Mouse (Mus musculus) induced T-regulatory cell, adult 2 months (primary cell): ENCODE data around the gene Olfr556.
A peak's percentile ranks its signal among the peaks of the same experiment; 100 is the strongest.
"Not testable (repeated sequence)": the region's sequence is repeated elsewhere in the genome, so short reads cannot be mapped to it uniquely, and the experiment has no call there.

ENCODE experiments used
- DNase-seq: peaks from one replicate; pipeline ENCODE4 v3.0.0-alpha.2; 2012; ENCODE audit warnings: low read depth

Gene Olfr556

GRCm38 (mm10) chr7:102664599-102664998 is at the start of gene Olfr556:
Olfr556 (plus strand) TSS chr7:102664899.
- DNase-seq = no peak

- no peak for DNase-seq
Observed at GRCm38 (mm10) chr7:102618118-102618517, 46.6 kb upstream of the Olfr556 start, which contains the start of gene Olfr553. Olfr553 (minus strand) TSS chr7:102618218.

DNA sequence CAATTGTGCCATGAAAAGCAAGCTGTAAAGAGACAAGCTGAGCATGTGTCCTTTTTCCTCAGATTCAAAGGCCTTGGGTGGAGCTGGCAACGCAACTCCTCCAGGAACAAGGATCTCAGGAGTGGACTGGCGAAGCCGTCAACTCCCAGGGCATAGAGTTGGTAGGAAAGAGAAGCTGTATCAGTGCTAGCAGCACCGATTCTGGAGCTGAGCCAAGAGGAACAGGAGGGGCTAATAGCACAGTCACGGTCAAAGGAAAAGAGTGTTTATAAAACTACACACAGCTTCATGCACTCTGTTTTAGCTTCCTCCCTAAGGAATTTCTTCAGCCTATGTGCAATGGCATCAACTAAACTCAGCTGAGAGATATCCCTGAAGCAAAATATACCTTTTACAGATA is 45.1 kb upstream of the Olfr556 start:
- DNase-seq = no peak

DNA sequence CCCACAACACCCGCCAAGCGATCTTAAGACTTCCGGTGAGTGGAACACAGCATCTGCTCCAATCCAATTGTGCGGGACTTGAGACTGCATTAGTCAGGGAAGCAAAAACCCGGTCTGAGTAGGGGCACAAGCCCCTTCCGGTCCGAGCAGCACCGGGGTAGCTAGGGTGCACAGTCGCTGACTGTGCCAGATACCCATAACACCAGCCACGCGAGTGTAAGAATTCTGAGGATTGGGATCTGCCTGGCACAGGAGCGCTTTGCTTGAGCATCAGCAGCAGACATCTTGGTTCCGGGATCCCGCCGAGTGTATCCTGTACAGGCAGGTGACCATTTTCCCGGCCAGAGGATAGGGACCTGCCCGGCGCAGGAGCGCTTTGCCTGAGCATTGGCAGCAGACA is 44.3 kb upstream of the Olfr556 start:
- not testable (repeated sequence) for DNase-seq

DNA sequence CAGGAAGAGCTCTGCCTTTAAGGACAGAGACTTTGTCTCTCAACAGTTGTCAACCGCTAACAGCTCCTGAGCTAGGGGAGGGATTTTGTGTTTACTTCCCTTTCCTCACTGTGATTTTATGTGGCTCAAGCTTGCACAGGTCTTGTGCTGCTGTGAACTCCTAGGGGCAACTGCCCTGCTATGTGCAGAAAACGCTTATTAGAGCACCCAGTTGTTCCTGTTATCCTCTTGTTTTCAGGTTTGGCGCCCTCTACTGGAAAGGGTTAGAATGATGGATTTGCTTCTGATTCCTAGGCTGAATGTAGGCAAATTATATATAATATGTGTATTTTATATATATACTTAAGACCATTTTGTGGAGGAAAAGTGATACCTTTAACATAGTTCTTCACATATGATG is 28.0 kb upstream of the Olfr556 start:
- DNase-seq = peak; percentile 85

GRCm38 (mm10) chr7:102638132-102638531 is 26.6 kb upstream of the Olfr556 start, which contains the start of gene Olfr554:
Olfr554 (plus strand) TSS chr7:102638432.
- DNase-seq = no peak

- not testable (repeated sequence) for DNase-seq
Observed at GRCm38 (mm10) chr7:102644945-102645344, 19.8 kb upstream of the Olfr556 start.

- no peak for DNase-seq
Observed at GRCm38 (mm10) chr7:102658523-102658922, 6.2 kb upstream of the Olfr556 start, which contains the start of gene Olfr555. Olfr555 (plus strand) TSS chr7:102658823.

- DNase-seq = peak; percentile 31
Observed at GRCm38 (mm10) chr7:102665378-102665777, 679 bp downstream of the Olfr556 start.

GRCm38 (mm10) chr7:102676225-102676624 is 11.5 kb downstream of the Olfr556 start:
- no peak for DNase-seq

- no peak for DNase-seq
Observed at GRCm38 (mm10) chr7:102681916-102682315, 17.2 kb downstream of the Olfr556 start.

DNA sequence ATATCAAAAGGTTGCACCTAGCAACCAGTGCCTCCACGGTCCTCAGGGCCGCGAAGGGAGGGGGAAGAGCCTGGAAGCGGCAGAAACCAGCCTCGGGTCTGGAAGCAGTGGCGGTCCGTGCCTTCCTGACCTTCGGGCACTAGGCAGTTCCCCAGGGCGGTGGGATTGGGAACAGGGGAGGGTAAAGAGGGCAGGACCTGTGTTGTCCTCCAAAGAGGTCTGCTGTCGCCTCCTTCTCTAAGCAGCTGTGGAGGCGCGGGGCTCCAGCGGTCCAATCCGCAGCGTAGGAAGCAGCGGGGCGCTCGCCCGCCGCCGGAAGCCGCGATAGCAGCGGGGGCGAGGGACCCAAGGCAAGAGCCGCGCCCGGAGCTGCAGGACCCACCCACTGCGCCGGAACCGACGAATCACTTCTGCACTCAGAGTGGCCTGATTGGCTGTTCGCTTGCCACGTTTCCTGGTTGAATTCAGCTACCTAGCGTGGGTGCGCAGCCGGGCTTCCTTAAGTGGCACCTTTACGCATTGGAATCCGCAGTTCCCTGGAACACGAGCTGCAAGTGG is 22.3 kb downstream of the Olfr556 start, which contains the start of gene Trim68:
Gene Trim68, minus strand, starts transcription at position 384 of the 558 bp plus-strand sequence.
- DNase-seq = peak; percentile 95

DNA sequence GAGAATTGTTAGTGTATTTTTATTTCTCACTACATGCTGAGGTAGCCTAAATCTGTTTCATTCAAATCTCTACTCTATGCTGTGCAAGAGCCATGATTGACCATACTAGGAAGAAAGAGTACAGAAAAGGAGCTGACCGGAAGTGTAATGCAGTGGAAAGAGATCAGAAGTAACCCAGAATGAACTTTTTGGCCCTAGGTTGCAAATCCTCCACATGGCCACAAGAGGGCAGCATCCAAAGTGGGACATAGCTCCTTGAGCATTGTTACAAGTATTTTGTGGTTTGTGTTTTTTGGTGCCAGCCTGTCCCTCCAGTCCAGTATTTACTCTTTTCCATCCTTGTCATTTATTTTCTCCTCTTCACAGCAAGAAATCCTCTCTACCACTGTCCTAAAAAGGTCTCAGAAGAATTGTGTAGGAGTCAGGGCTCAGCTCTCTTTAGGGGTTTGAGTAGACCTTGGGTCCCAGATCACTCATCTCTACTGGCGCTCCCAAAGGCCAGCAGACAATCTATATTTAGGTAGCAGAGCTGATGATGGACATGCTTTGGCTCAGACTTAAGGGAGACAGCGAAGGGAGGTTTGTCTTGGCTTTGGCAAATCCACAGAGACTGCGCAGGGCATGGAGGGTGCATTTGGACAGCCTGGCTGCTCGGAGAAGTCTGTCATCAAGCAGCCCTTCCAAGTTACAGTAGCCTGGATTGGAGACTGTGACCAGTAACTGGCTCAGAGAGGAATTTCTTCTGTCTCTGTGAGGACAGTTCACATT is 30.8 kb downstream of the Olfr556 start, which contains the start of gene Olfr557:
Gene Olfr557, plus strand, starts transcription at position 553 of the 768 bp plus-strand sequence.
- peak; percentile 80 for DNase-seq

DNA sequence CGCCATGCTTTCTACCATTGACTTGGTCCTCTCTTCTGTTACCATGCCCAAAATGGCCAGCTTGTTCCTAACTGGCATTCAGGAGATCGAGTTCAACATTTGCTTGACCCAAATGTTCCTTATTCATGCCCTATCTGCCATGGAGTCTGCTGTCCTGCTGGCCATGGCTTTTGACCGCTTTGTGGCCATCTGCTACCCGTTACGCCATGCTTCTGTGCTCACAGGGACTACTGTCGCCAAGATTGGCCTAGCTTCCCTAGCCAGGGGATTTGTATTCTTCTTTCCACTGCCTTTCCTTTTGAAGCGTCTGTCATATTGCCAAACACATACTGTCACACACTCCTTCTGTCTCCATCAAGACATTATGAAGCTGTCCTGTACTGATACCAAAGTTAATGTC is 33.8 kb downstream of the Olfr556 start:
- no peak for DNase-seq

GRCm38 (mm10) chr7:102701915-102702314 is 37.2 kb downstream of the Olfr556 start, which contains the start of gene Olfr558:
Olfr558 (plus strand) TSS chr7:102702215.
- no peak for DNase-seq

DNA sequence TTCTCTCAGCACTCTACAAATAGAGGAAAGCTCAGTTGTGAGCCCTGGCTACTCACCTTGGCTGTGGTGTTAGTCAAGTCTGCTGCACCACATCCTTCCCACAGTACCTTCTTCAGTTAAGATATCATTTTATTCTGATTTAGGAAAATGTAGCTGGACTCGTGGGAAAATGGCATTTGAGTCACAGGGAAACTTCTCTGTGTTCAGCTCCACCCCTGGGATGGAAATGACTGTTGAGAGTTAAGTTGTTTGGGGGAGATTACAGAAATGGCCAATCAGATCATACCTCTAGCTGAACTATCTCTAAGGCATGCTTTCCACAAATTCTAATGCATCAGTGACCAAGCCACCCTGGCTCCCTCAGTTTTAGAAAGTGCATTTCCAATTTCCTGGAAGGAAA is 54.3 kb downstream of the Olfr556 start, which contains the start of gene Olfr33:
Gene Olfr33, minus strand, starts transcription at position 101 of the 400 bp plus-strand sequence.
- DNase-seq = no peak
